Mouse (Mus musculus): ENCODE measurements around the gene Zcchc7. TPM values are rescaled to one million over a fixed set of nuclear protein-coding genes. Genes with fewer than 3 reads are reported as not detected.

The Zcchc7 gene
- polyA plus RNA-seq (2015; fragmentation: Nextera tagmentation; extraction: Ambion mirVana): 23.5 and 23.7 TPM in 2 replicates

- Histone ChIP-seq H3K27me3 (ENCODE audit: control insufficient read depth, insufficient read depth, low read length) (no peaks in the 10 kb centered on the region), H3K4me3 (ENCODE audit: low read length) (peak within 1 kb of the TSS; percentile 87), H3K27ac (ENCODE audit: low read length) (peak within 1 kb of the TSS; percentile 94), H3K9me3 (replicated peaks; ENCODE audit: control insufficient read depth, low read length) (no peaks in the 10 kb centered on the region), H3K4me2 (ENCODE audit: low read depth, low read length) (peak within 1 kb of the TSS; percentile 91), H3K9ac (ENCODE audit: low read length) (peak within 1 kb of the TSS; percentile 97), H3K36me3 (ENCODE audit: control insufficient read depth, insufficient read depth) (no peaks in the 10 kb centered on the region), H3K4me1 (ENCODE audit: control insufficient read depth, insufficient read depth, low read length) (0 out of 2 replicates have a peak, but pooled peaks cover 3% of the 10 kb centered on the region)
- ATAC-seq (replicated peaks; ENCODE audit: extremely low read depth, insufficient read depth, low FRiP score): peak; percentile 20; the same call in 1 of the 2 replicates
- 4% methylated on average over 15 of the region's 15 CpGs for WGBS
Measured at GRCm38 (mm10) chr4:44755553-44756133, at the start of gene Zcchc7. Zcchc7 (plus strand) TSS chr4:44755877.

GRCm38 (mm10) chr4:44705967-44706366 is 49.7 kb upstream of the Zcchc7 start:
- WGBS: 5% methylated on average over 7 of the region's 7 CpGs
- H3K4me2 ChIP-seq (ENCODE audit: low read depth, low read length): no peak overlapping the region
- H3K27me3 ChIP-seq (ENCODE audit: control insufficient read depth, insufficient read depth, low read length): peaks cover 93% of the 10 kb centered on the region

GRCm38 (mm10) chr4:44706865-44707264 is 48.8 kb upstream of the Zcchc7 start:
- 28% methylated on average over 1 of the region's 1 CpGs for WGBS
- Histone ChIP-seq H3K9ac (ENCODE audit: low read length) (no peak overlapping the region), H3K4me2 (ENCODE audit: low read depth, low read length) (no peak overlapping the region), H3K4me3 (ENCODE audit: low read length) (no peak overlapping the region), H3K36me3 (ENCODE audit: control insufficient read depth, insufficient read depth) (no peaks in the 10 kb centered on the region), H3K27ac (ENCODE audit: low read length) (no peak overlapping the region), H3K27me3 (ENCODE audit: control insufficient read depth, insufficient read depth, low read length) (peaks cover 92% of the 10 kb centered on the region), H3K9me3 (replicated peaks; ENCODE audit: control insufficient read depth, low read length) (no peaks in the 10 kb centered on the region), H3K4me1 (ENCODE audit: control insufficient read depth, insufficient read depth, low read length) (peaks cover 13% of the 10 kb centered on the region)
- ATAC-seq (replicated peaks; ENCODE audit: extremely low read depth, insufficient read depth, low FRiP score): no peak

More at GRCm38 (mm10) chr4:44705967-44706366, 49.7 kb upstream of the Zcchc7 start:
- ATAC-seq (replicated peaks; ENCODE audit: extremely low read depth, insufficient read depth, low FRiP score): no peak
- no peak overlapping the region for H3K27ac ChIP-seq (ENCODE audit: low read length)
- H3K4me1 ChIP-seq (ENCODE audit: control insufficient read depth, insufficient read depth, low read length): peaks cover 12% of the 10 kb centered on the region
- H3K9me3 ChIP-seq (replicated peaks; ENCODE audit: control insufficient read depth, low read length): no peaks in the 10 kb centered on the region
- H3K9ac ChIP-seq (ENCODE audit: low read length): no peak overlapping the region
- no peak overlapping the region for H3K4me3 ChIP-seq (ENCODE audit: low read length)
- H3K36me3 ChIP-seq (ENCODE audit: control insufficient read depth, insufficient read depth): no peaks in the 10 kb centered on the region

- no peaks in the 10 kb centered on the region for H3K36me3 ChIP-seq (ENCODE audit: control insufficient read depth, insufficient read depth)
- H3K9me3 ChIP-seq (replicated peaks; ENCODE audit: control insufficient read depth, low read length): no peaks in the 10 kb centered on the region
- H3K4me1 ChIP-seq (ENCODE audit: control insufficient read depth, insufficient read depth, low read length): peaks cover 15% of the 10 kb centered on the region
- H3K4me3 ChIP-seq (ENCODE audit: low read length): no peak overlapping the region
- no peak overlapping the region for H3K9ac ChIP-seq (ENCODE audit: low read length)
- H3K4me2 ChIP-seq (ENCODE audit: low read depth, low read length): no peak overlapping the region
- no peak for ATAC-seq (replicated peaks; ENCODE audit: extremely low read depth, insufficient read depth, low FRiP score)
- H3K27ac ChIP-seq (ENCODE audit: low read length): no peak overlapping the region
- peaks cover 92% of the 10 kb centered on the region for H3K27me3 ChIP-seq (ENCODE audit: control insufficient read depth, insufficient read depth, low read length)
- 49% methylated on average over 8 of the region's 8 CpGs for WGBS
Measured at GRCm38 (mm10) chr4:44708311-44708710, 47.4 kb upstream of the Zcchc7 start.

DNA sequence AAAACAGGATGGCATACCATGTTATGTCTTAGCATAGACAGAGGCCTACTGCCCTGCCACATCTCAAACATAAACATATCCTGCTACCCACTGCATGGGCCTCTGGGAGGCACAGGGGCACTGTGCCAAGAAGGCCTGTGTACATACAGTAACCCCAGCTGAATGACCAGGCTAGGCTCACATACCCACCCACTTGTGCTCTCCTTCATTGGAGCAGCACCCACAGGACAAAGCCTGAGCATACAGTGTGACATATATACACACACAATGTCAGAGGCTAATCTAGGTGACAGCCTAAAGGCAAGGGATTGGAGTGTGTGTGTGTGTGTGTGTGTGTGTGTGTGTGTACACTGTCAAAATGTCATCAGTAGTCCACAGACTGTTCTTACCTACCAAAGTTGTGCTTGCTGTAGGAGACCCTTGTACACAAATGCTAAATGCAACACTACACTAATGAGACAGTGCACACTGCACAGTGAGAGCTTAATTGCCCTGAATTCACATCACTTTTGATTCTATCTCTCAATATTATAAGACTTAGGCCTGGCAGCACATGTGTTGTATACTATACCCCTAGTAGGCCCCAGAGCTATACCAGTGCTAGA is 46.5 kb upstream of the Zcchc7 start:
- ATAC-seq (replicated peaks; ENCODE audit: extremely low read depth, insufficient read depth, low FRiP score): no peak
- Histone ChIP-seq H3K4me2 (ENCODE audit: low read depth, low read length) (no peak overlapping the region), H3K4me3 (ENCODE audit: low read length) (no peak overlapping the region), H3K9ac (ENCODE audit: low read length) (no peak overlapping the region), H3K27me3 (ENCODE audit: control insufficient read depth, insufficient read depth, low read length) (peaks cover 92% of the 10 kb centered on the region), H3K27ac (ENCODE audit: low read length) (no peak overlapping the region), H3K9me3 (replicated peaks; ENCODE audit: control insufficient read depth, low read length) (no peaks in the 10 kb centered on the region), H3K4me1 (ENCODE audit: control insufficient read depth, insufficient read depth, low read length) (peaks cover 6% of the 10 kb centered on the region), H3K36me3 (ENCODE audit: control insufficient read depth, insufficient read depth) (no peaks in the 10 kb centered on the region)

DNA sequence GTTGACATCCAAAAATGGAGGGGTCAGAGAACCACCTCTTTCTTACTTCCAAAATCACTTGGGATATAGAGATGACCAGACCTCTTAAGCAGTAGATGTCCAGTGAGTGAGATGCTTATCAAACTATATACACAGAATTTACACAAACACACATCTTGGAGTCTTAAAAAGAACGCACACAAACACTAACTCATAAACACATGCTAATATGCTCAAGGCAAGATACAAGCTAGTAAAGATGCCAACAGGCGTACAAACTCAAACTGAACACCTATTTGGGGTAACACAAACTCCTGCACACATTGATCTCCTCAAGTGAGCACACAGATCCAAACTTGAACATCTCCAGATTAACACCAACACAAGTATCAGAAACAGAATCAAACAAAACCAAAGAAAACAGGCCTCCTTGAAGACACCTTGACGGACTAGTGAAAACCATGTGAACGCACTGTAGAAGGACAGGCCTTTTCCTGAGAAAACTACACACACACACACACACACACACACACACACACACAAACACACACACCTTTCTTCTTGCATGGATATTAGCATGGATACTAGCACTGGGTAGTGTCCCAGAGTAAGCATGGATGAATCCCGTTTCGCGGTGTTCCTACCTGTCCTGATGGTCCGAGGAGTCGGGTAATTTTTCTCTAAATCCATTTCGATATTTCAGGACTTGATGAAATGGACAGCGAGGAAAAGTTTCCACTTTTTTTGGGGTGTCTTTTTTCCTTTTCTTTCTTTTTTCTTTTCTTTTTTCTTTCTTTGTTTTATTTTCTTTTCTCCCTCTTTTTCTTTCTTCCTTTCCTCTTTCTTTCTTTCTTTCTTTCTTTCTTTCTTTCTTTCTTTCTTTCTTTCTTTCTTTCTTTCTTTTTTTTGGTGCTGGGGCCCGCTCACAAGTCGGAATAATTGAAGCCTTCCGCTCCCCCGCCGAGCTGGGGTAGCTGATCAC is 45.7 kb upstream of the Zcchc7 start, which contains the start of gene Pax5:
Gene Pax5, minus strand, starts transcription at position 748 of the 961 bp plus-strand sequence.
- H3K9ac ChIP-seq (ENCODE audit: low read length): no peak within 1 kb of the TSS
- 30% methylated on average over 16 of the region's 16 CpGs for WGBS
- H3K4me2 ChIP-seq (ENCODE audit: low read depth, low read length): no peak within 1 kb of the TSS
- no peaks in the 10 kb centered on the region for H3K36me3 ChIP-seq (ENCODE audit: control insufficient read depth, insufficient read depth)
- H3K9me3 ChIP-seq (replicated peaks; ENCODE audit: control insufficient read depth, low read length): no peaks in the 10 kb centered on the region
- no peak within 1 kb of the TSS for H3K27ac ChIP-seq (ENCODE audit: low read length)
- peaks cover 3% of the 10 kb centered on the region for H3K4me1 ChIP-seq (ENCODE audit: control insufficient read depth, insufficient read depth, low read length)
- peaks cover 93% of the 10 kb centered on the region for H3K27me3 ChIP-seq (ENCODE audit: control insufficient read depth, insufficient read depth, low read length)
- no peak for ATAC-seq (replicated peaks; ENCODE audit: extremely low read depth, insufficient read depth, low FRiP score)
- H3K4me3 ChIP-seq (ENCODE audit: low read length): 0 out of 2 replicates have a peak within 1 kb of the TSS, but pooled peaks have one; percentile 0

GRCm38 (mm10) chr4:44710701-44711097 is 45.0 kb upstream of the Zcchc7 start:
- Histone ChIP-seq H3K9me3 (replicated peaks; ENCODE audit: control insufficient read depth, low read length) (no peaks in the 10 kb centered on the region), H3K4me1 (ENCODE audit: control insufficient read depth, insufficient read depth, low read length) (peaks cover 3% of the 10 kb centered on the region), H3K9ac (ENCODE audit: low read length) (no peak overlapping the region), H3K27ac (ENCODE audit: low read length) (no peak overlapping the region), H3K36me3 (ENCODE audit: control insufficient read depth, insufficient read depth) (no peaks in the 10 kb centered on the region), H3K4me2 (ENCODE audit: low read depth, low read length) (no peak overlapping the region), H3K27me3 (ENCODE audit: control insufficient read depth, insufficient read depth, low read length) (peaks cover 92% of the 10 kb centered on the region), H3K4me3 (ENCODE audit: low read length) (0 out of 2 replicates have a peak overlapping the region, but pooled peaks have one; percentile 0)
- 3% methylated on average over 30 of the region's 30 CpGs for WGBS
- no peak for ATAC-seq (replicated peaks; ENCODE audit: extremely low read depth, insufficient read depth, low FRiP score)

GRCm38 (mm10) chr4:44711136-44711900 is 44.4 kb upstream of the Zcchc7 start:
- WGBS: 3% methylated on average over 25 of the region's 25 CpGs
- Histone ChIP-seq H3K9me3 (replicated peaks; ENCODE audit: control insufficient read depth, low read length) (no peaks in the 10 kb centered on the region), H3K36me3 (ENCODE audit: control insufficient read depth, insufficient read depth) (no peaks in the 10 kb centered on the region), H3K4me2 (ENCODE audit: low read depth, low read length) (no peak overlapping the region), H3K9ac (ENCODE audit: low read length) (no peak overlapping the region), H3K4me3 (ENCODE audit: low read length) (no peak overlapping the region), H3K27me3 (ENCODE audit: control insufficient read depth, insufficient read depth, low read length) (peaks cover 87% of the 10 kb centered on the region), H3K27ac (ENCODE audit: low read length) (no peak overlapping the region), H3K4me1 (ENCODE audit: control insufficient read depth, insufficient read depth, low read length) (peaks cover 3% of the 10 kb centered on the region)
- ATAC-seq (replicated peaks; ENCODE audit: extremely low read depth, insufficient read depth, low FRiP score): no peak
